Mouse (Mus musculus) forebrain, embryonic 12.5 days (tissue): ENCODE results near the gene Arhgef2. TPM values are rescaled to one million over a fixed set of nuclear protein-coding genes. Genes with fewer than 3 reads are reported as not detected.
"Not testable (repeated sequence)": the region's sequence is repeated elsewhere in the genome, so short reads cannot be mapped to it uniquely, and the experiment has no call there.

Source experiments
- ATAC-seq: fragments of 200-750 bp; cut with Nextera tagmentation; 2 replicates; pipeline ENCODE4 v1.8.0; 2017; ENCODE audit warnings: moderate TSS enrichment; ENCODE audit not compliant: low FRiP score
- H3K27ac ChIP-seq: fragments of 300-500 bp; sonication (generic); 2 replicates; pipeline ENCODE4 v1.5.1; 2016; ENCODE audit warnings: mild to moderate bottlenecking
- H3K27me3 ChIP-seq: fragments of 300-500 bp; sonication (generic); 2 replicates; pipeline ENCODE4 v1.6.1; 2016; ENCODE audit warnings: mild to moderate bottlenecking
- H3K36me3 ChIP-seq: fragments of 300-500 bp; sonication (generic); replicated peaks from 2 replicates; pipeline ENCODE4 v1.6.1; 2016; ENCODE audit warnings: mild to moderate bottlenecking
- H3K4me1 ChIP-seq: fragments of 300-500 bp; sonication (generic); 2 replicates; pipeline ENCODE4 v1.6.1; 2016
- H3K4me2 ChIP-seq: fragments of 300-500 bp; sonication (generic); 2 replicates; pipeline ENCODE4 v1.6.1; 2016; ENCODE audit warnings: mild to moderate bottlenecking, moderate library complexity
- H3K4me3 ChIP-seq: fragments of 300-500 bp; sonication (generic); replicated peaks from 2 replicates; pipeline ENCODE4 v1.5.1; 2016; ENCODE audit warnings: mild to moderate bottlenecking
- H3K9ac ChIP-seq: fragments of 300-500 bp; sonication (generic); 2 replicates; pipeline ENCODE4 v1.6.1; 2016; ENCODE audit warnings: mild to moderate bottlenecking
- H3K9me3 ChIP-seq: fragments of 300-500 bp; sonication (generic); 2 replicates; pipeline ENCODE4 v1.6.1; 2016
- WGBS: fragments of 180-500 bp; shearing (Covaris S2); methylation state at CpG from one replicate; pipeline ENCODE4 v1.1.7; 2016; 5-methylcytosine and 5-hydroxymethylcytosine counted together
- polyA plus RNA-seq: library from polyadenylated mRNA; unstranded; fragments of >200 nt; fragmentation: Nextera tagmentation; extraction: Ambion mirVana; gene quantifications from 2 replicates; pipeline ENCODE4 v1.2.1, GENCODE M21; 2016

Arhgef2 gene
- polyA plus RNA-seq, 1 experiment from 2014 or later, result 147 TPM

- H3K4me3 ChIP-seq, result no peak overlapping the region
- ATAC-seq, result no peak
- H3K27me3 ChIP-seq, result no peaks in the 10 kb centered on the region
- H3K9me3 ChIP-seq, result no peaks in the 10 kb centered on the region
- 55% methylated on average over 1 of the region's 1 CpGs for WGBS
- no peaks in the 10 kb centered on the region for H3K4me1 ChIP-seq
- H3K4me2 ChIP-seq, result no peak overlapping the region
- H3K36me3 ChIP-seq, result peaks cover 39% of the 10 kb centered on the region
- H3K9ac ChIP-seq, result no peak overlapping the region
- H3K27ac ChIP-seq, result no peak overlapping the region
These were observed 33.9 kb upstream of the Arhgef2 start for GRCm38 (mm10) chr3:88571856-88572255.

- H3K9me3 ChIP-seq, result no peaks in the 10 kb centered on the region
- H3K9ac ChIP-seq, result no peak overlapping the region
- H3K4me2 ChIP-seq, result no peak overlapping the region
- H3K27me3 ChIP-seq, result no peaks in the 10 kb centered on the region
- H3K27ac ChIP-seq, result no peak overlapping the region
- ATAC-seq, result no peak
- no peaks in the 10 kb centered on the region for H3K4me1 ChIP-seq
- no peak overlapping the region for H3K4me3 ChIP-seq
- 85% methylated on average over 2 of the region's 2 CpGs for WGBS
- peaks cover 31% of the 10 kb centered on the region for H3K36me3 ChIP-seq
These were observed 32.9 kb upstream of the Arhgef2 start for GRCm38 (mm10) chr3:88572835-88573234.

- Histone ChIP-seq H3K36me3 (peaks cover 22% of the 10 kb centered on the region), H3K9me3 (no peaks in the 10 kb centered on the region), H3K27me3 (no peaks in the 10 kb centered on the region), H3K27ac (no peak overlapping the region), H3K9ac (no peak overlapping the region), H3K4me3 (no peak overlapping the region), H3K4me1 (no peaks in the 10 kb centered on the region), H3K4me2 (no peak overlapping the region)
- 87% methylated on average over 2 of the region's 2 CpGs for WGBS
- no peak for ATAC-seq
These were observed 32.0 kb upstream of the Arhgef2 start for GRCm38 (mm10) chr3:88573810-88574209.

- H3K9ac ChIP-seq, result no peak within 1 kb of the TSS
- H3K4me2 ChIP-seq, result no peak within 1 kb of the TSS
- peaks cover 10% of the 10 kb centered on the region for H3K4me1 ChIP-seq
- no peak within 1 kb of the TSS for H3K4me3 ChIP-seq
- peaks cover 5% of the 10 kb centered on the region; the same call in 1 of the 2 replicates for H3K36me3 ChIP-seq
- no peaks in the 10 kb centered on the region for H3K9me3 ChIP-seq
- no peaks in the 10 kb centered on the region for H3K27me3 ChIP-seq
- no peak for ATAC-seq
- WGBS, result 93% methylated on average over 3 of the region's 3 CpGs
- H3K27ac ChIP-seq, result no peak within 1 kb of the TSS
These were observed 30.2 kb upstream of the Arhgef2 start, which contains the start of gene Ssr2 for GRCm38 (mm10) chr3:88575540-88575939. TSS of gene Ssr2 (plus strand) at chr3:88575876.

- Histone ChIP-seq H3K4me1 (peaks cover 16% of the 10 kb centered on the region), H3K36me3 (peaks cover 16% of the 10 kb centered on the region)
- H3K4me2 ChIP-seq, H3K4me3 ChIP-seq, ATAC-seq, H3K9me3 ChIP-seq, H3K27me3 ChIP-seq, H3K27ac ChIP-seq, H3K9ac ChIP-seq: not testable (repeated sequence)
- WGBS, result 94% methylated on average over 5 of the region's 5 CpGs
These were observed 27.9 kb upstream of the Arhgef2 start for GRCm38 (mm10) chr3:88577846-88578245.

GRCm38 (mm10) chr3:88578498-88579424 is 27.0 kb upstream of the Arhgef2 start:
- Histone ChIP-seq H3K4me1 (peaks cover 16% of the 10 kb centered on the region), H3K9ac (no peak overlapping the region), H3K27ac (no peak overlapping the region), H3K4me3 (peak overlapping the region; percentile 85), H3K9me3 (no peaks in the 10 kb centered on the region), H3K4me2 (peak overlapping the region; percentile 85), H3K36me3 (peaks cover 25% of the 10 kb centered on the region), H3K27me3 (no peaks in the 10 kb centered on the region)
- ATAC-seq, result peak; percentile 61; the same call in 1 of the 2 replicates
- 51% methylated on average over 8 of the region's 8 CpGs for WGBS

GRCm38 (mm10) chr3:88579454-88580117 is 26.2 kb upstream of the Arhgef2 start:
- H3K9ac ChIP-seq, result peak overlapping the region; percentile 80
- peak overlapping the region; percentile 85 for H3K4me2 ChIP-seq

GRCm38 (mm10) chr3:88585769-88586168 is 20.0 kb upstream of the Arhgef2 start:
- Histone ChIP-seq H3K27me3 (no peaks in the 10 kb centered on the region), H3K27ac (no peak overlapping the region), H3K4me1 (peaks cover 3% of the 10 kb centered on the region; the same call in 1 of the 2 replicates), H3K36me3 (peaks cover 67% of the 10 kb centered on the region), H3K4me3 (no peak overlapping the region), H3K4me2 (no peak overlapping the region), H3K9ac (no peak overlapping the region), H3K9me3 (no peaks in the 10 kb centered on the region)
- no peak for ATAC-seq
- WGBS, result 96% methylated on average over 6 of the region's 6 CpGs

More at GRCm38 (mm10) chr3:88579454-88580117, 26.2 kb upstream of the Arhgef2 start:
- Histone ChIP-seq H3K9me3 (no peaks in the 10 kb centered on the region), H3K36me3 (peaks cover 33% of the 10 kb centered on the region), H3K4me1 (peaks cover 16% of the 10 kb centered on the region), H3K27me3 (no peaks in the 10 kb centered on the region), H3K4me3 (peak overlapping the region; percentile 85), H3K27ac (0 out of 2 replicates have a peak overlapping the region, but pooled peaks have one; percentile 51)
- peak; percentile 83 for ATAC-seq
- under 1% methylated on average over 34 of the region's 34 CpGs for WGBS

GRCm38 (mm10) chr3:88586640-88587039 is 19.1 kb upstream of the Arhgef2 start:
- H3K27me3 ChIP-seq, result no peaks in the 10 kb centered on the region
- ATAC-seq, result no peak
- H3K9ac ChIP-seq, result no peak overlapping the region
- peaks cover 4% of the 10 kb centered on the region; the same call in 1 of the 2 replicates for H3K4me1 ChIP-seq
- H3K36me3 ChIP-seq, result peaks cover 61% of the 10 kb centered on the region
- no peak overlapping the region for H3K27ac ChIP-seq
- H3K9me3 ChIP-seq, result no peaks in the 10 kb centered on the region
- no peak overlapping the region for H3K4me3 ChIP-seq
- H3K4me2 ChIP-seq, result no peak overlapping the region
- 95% methylated on average over 5 of the region's 5 CpGs for WGBS

GRCm38 (mm10) chr3:88590246-88590645 is 15.5 kb upstream of the Arhgef2 start:
- H3K9ac ChIP-seq, result no peak overlapping the region
- peaks cover 34% of the 10 kb centered on the region for H3K36me3 ChIP-seq
- no peak overlapping the region for H3K27ac ChIP-seq
- WGBS, result 27% methylated on average over 5 of the region's 5 CpGs
- no peak overlapping the region for H3K4me2 ChIP-seq
- no peaks in the 10 kb centered on the region for H3K9me3 ChIP-seq
- no peak overlapping the region for H3K4me3 ChIP-seq
- peaks cover 5% of the 10 kb centered on the region; the same call in 1 of the 2 replicates for H3K4me1 ChIP-seq
- no peak for ATAC-seq
- H3K27me3 ChIP-seq, result no peaks in the 10 kb centered on the region

- no peak for ATAC-seq
- Histone ChIP-seq H3K9ac (0 out of 2 replicates have a peak overlapping the region, but pooled peaks have one; percentile 5), H3K4me3 (no peak overlapping the region), H3K4me1 (peaks cover 5% of the 10 kb centered on the region; the same call in 1 of the 2 replicates), H3K27me3 (no peaks in the 10 kb centered on the region), H3K36me3 (peaks cover 27% of the 10 kb centered on the region), H3K9me3 (no peaks in the 10 kb centered on the region), H3K4me2 (no peak overlapping the region), H3K27ac (no peak overlapping the region)
- 51% methylated on average over 3 of the region's 3 CpGs for WGBS
These were observed 14.7 kb upstream of the Arhgef2 start for GRCm38 (mm10) chr3:88591044-88591443.
